18 mouse cellular contexts compared by ENCODE assay signal in the genomic region with DNA sequence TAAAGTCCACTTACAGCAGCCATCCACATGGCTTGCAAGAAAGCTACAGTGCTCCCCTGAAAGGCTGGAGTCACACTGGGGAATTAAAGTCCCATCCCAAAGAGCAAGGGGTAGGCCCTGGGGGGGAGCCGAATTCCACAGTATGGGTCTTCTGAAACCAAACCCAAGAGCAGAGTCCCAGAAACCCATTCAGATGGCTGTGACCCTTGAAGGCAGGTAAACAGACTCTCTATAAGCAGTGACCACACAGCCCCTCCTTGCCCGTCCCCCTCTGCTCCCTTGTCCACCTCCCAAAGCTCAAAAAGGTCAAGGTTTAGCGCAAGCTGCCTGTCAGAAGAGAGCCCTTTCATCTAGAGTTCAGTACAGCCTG.
A peak's percentile ranks its signal among the peaks of the same experiment; 100 is the strongest.
DNase-seq lines count a peak whose midpoint lies in the region; ATAC-seq and TF ChIP-seq lines count a peak whose summit lies in the region.
"Had no signal": no experiment of that assay in that cellular context is flagged by ENCODE, and none has a peak within 500 bp of the region (broad histone marks: within the 10 kb centered on the region; RNA-seq: fewer than 3 reads in every experiment).

No protein-coding gene starts in this region.

- DNase-seq in adrenal gland, adult 8-10 months: peak; percentile 14
- DNase-seq in adrenal gland, adult 18-20 months (ENCODE audit: low spot score in 2 of 2): no peak
- no peak for DNase-seq in kidney, postnatal 0 days (ENCODE audit: low spot score)
- DNase-seq in kidney, postnatal 36 days: no peak
- DNase-seq in embryonic facial prominence, embryonic 10.5 days (ENCODE audit: low spot score): no peak
- DNase-seq in limb, embryonic 11.5 days (ENCODE audit: low spot score): peak; percentile 53
- DNase-seq in gastrocnemius, postnatal 25 days: no peak
- DNase-seq: cerebellum, adult 11-12 months; cerebellum, postnatal 25 days; layer of hippocampus, postnatal 36 days; liver; lung, postnatal 4 days; right cerebral cortex, postnatal 14 days had no signal

- no peaks in the 10 kb centered on the region for H3K9me3 ChIP-seq in kidney, postnatal 0 days (replicated peaks; ENCODE audit: low read length)
- no peaks in the 10 kb centered on the region for H3K9me3 ChIP-seq in embryonic facial prominence, embryonic 10.5 days
- H3K9me3 ChIP-seq in limb, embryonic 11.5 days (ENCODE audit: control insufficient read depth, low read length): no peaks in the 10 kb centered on the region
- H3K9me3 ChIP-seq: forebrain, embryonic 13.5 days; lung, embryonic 15.5 days had no signal

- whole genome bisulfite sequencing in kidney, postnatal 0 days: 37% methylated on average over 3 of the region's 3 CpGs
- 31% methylated on average over 3 of the region's 3 CpGs for WGBS in embryonic facial prominence, embryonic 10.5 days
- 15% methylated on average over 3 of the region's 3 CpGs for WGBS in limb, embryonic 11.5 days

- no peak for TF ChIP-seq CTCF in kidney, postnatal 0 days (IDR thresholded peaks at IDR 0.05; ENCODE audit: low read depth)

- H3K27me3 ChIP-seq in kidney, postnatal 0 days (ENCODE audit: insufficient read depth, low read length): no peaks in the 10 kb centered on the region
- H3K27me3 ChIP-seq in embryonic facial prominence, embryonic 10.5 days (replicated peaks; ENCODE audit: low read depth, poor library complexity, severe bottlenecking): peaks cover 25% of the 10 kb centered on the region
- no peaks in the 10 kb centered on the region for H3K27me3 ChIP-seq in limb, embryonic 11.5 days (ENCODE audit: control insufficient read depth, insufficient read depth, low read length)
- H3K27me3 ChIP-seq: CH12.LX; forebrain, embryonic 13.5 days; lung, embryonic 15.5 days had no signal

- no peaks in the 10 kb centered on the region for H3K36me3 ChIP-seq in kidney, postnatal 0 days (ENCODE audit: insufficient read depth, low read length)
- no peaks in the 10 kb centered on the region for H3K36me3 ChIP-seq in embryonic facial prominence, embryonic 10.5 days (replicated peaks)
- no peaks in the 10 kb centered on the region for H3K36me3 ChIP-seq in limb, embryonic 11.5 days (ENCODE audit: control insufficient read depth, insufficient read depth, low read length)
- H3K36me3 ChIP-seq: lung, embryonic 15.5 days had no signal

- 0 out of 2 replicates have a peak overlapping the region, but pooled peaks have one; percentile 25 for H3K27ac ChIP-seq in kidney, postnatal 0 days
- H3K27ac ChIP-seq in embryonic facial prominence, embryonic 10.5 days (replicated peaks): peak overlapping the region; percentile 48; the same call in 1 of the 2 replicates
- no peak overlapping the region for H3K27ac ChIP-seq in limb, embryonic 11.5 days (replicated peaks; ENCODE audit: low read depth, low read length)
- H3K27ac ChIP-seq: forebrain, embryonic 13.5 days; hindbrain, postnatal 0 days; lung, embryonic 15.5 days had no signal

- H3K4me3 ChIP-seq in kidney, postnatal 0 days (replicated peaks; ENCODE audit: low read depth, low read length): no peak overlapping the region
- H3K4me3 ChIP-seq in embryonic facial prominence, embryonic 10.5 days: no peak overlapping the region
- no peak overlapping the region for H3K4me3 ChIP-seq in limb, embryonic 11.5 days (ENCODE audit: low read depth, low read length)
- H3K4me3 ChIP-seq: forebrain, embryonic 13.5 days; lung, embryonic 15.5 days had no signal

- ATAC-seq in kidney, postnatal 0 days (replicated peaks; ENCODE audit: low FRiP score, low read depth): 0 out of 2 replicates have a peak, but pooled peaks have one; percentile 25
- peak; percentile 47; the same call in 1 of the 2 replicates for ATAC-seq in limb, embryonic 11.5 days (ENCODE audit: insufficient number of reproducible peaks, low FRiP score, low TSS enrichment, low read depth)
- ATAC-seq in erythroid progenitor cell, adult 5-6 weeks (replicated peaks; ENCODE audit: low FRiP score, poor library complexity, severe bottlenecking): no peak
- ATAC-seq: forebrain, embryonic 13.5 days; hindbrain, postnatal 0 days had no signal

- no peak overlapping the region for H3K4me2 ChIP-seq in kidney, postnatal 0 days (ENCODE audit: low read length)
- no peak overlapping the region for H3K4me2 ChIP-seq in limb, embryonic 11.5 days (ENCODE audit: low read depth, severe bottlenecking)
- H3K4me2 ChIP-seq: forebrain, embryonic 13.5 days; lung, embryonic 15.5 days had no signal

- H3K9ac ChIP-seq in kidney, postnatal 0 days (ENCODE audit: low read depth, low read length): no peak overlapping the region
- no peak overlapping the region for H3K9ac ChIP-seq in limb, embryonic 11.5 days (ENCODE audit: low read length)
- H3K9ac ChIP-seq: forebrain, embryonic 13.5 days; lung, embryonic 15.5 days had no signal

- peaks cover 5% of the 10 kb centered on the region; the same call in 1 of the 2 replicates for H3K4me1 ChIP-seq in kidney, postnatal 0 days (replicated peaks; ENCODE audit: insufficient read depth, low read length)
- H3K4me1 ChIP-seq in embryonic facial prominence, embryonic 10.5 days: peaks cover 38% of the 10 kb centered on the region
- H3K4me1 ChIP-seq in limb, embryonic 11.5 days (ENCODE audit: control insufficient read depth, insufficient read depth, low read length): peaks cover 4% of the 10 kb centered on the region; the same call in 1 of the 2 replicates
- H3K4me1 ChIP-seq: forebrain, embryonic 13.5 days had no signal

Comparison
In these comparisons a context has a peak if more than half of its experiments do, and no peak if none do; other contexts are left out.
1. DNase-seq: peak in adrenal gland, adult 8-10 months (single experiment) and limb, embryonic 11.5 days (single experiment); none in adrenal gland, adult 18-20 months (0 of 2), kidney, postnatal 0 days (single experiment), kidney, postnatal 36 days (0 of 2), embryonic facial prominence, embryonic 10.5 days (single experiment) and gastrocnemius, postnatal 25 days (single experiment).